Mouse (Mus musculus) hindlimb bud, embryonic 11.5 days (tissue): ENCODE measurements around the gene Etnk1.

Experiments
- DNase-seq: peaks from one replicate; pipeline ENCODE4 v3.0.0-alpha.2; 2012; ENCODE audit warnings: low read depth, low spot score; ENCODE audit errors: extremely low spot score

Etnk1 gene

GRCm38 (mm10) chr6:143208880-143209279, 41.9 kb downstream of the Etnk1 start:
- no peak for DNase-seq

- DNase-seq, result no peak
These were observed 45.7 kb downstream of the Etnk1 start for GRCm38 (mm10) chr6:143212766-143213165.

DNA sequence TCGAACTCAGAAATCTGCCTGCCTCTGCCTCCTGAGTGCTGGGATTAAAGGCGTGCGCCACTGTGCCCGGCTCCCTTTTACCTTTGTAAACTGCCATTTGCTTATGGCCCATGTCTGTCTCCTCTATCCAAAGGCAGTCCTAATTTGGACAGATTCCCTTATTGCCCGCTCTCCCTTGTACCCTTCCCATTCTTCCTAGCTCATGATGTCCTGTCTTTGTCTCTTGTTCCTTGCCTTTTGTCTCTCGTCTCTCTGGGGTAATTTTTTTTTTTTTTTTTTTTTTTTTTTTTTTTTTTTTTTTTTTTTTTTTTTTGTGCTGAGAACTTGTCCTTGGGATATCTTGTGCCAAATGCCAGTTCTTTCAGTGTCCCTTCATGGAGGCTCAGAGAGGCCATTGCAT, 46.4 kb downstream of the Etnk1 start:
- no peak for DNase-seq

GRCm38 (mm10) chr6:143216221-143216620, 49.2 kb downstream of the Etnk1 start:
- no peak for DNase-seq

GRCm38 (mm10) chr6:143219347-143219746, 52.3 kb downstream of the Etnk1 start:
- DNase-seq, result peak; percentile 87

DNA sequence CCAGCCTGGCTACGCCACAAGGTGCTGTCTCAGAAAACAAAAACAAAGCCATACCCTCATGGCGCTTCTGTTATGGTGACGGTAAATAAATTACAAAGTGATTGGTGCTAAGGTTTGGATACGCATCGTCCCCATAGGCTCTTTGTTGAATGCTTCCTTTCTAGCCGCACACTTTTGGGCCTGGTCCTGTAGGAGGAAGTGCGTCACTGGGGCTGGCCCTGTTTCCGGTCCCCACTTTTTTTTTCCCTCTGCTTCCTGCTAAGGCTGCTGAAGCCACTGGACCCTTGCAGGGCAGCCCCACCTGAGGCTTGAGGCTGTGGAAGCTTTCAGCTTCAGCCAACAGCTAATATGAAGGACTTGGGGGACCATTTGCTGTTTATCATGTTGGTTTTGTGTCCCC, 54.2 kb downstream of the Etnk1 start:
- DNase-seq, result no peak

- DNase-seq, result no peak
These were observed 57.0 kb downstream of the Etnk1 start for GRCm38 (mm10) chr6:143224057-143224456.

- DNase-seq, result no peak
These were observed 57.9 kb downstream of the Etnk1 start for GRCm38 (mm10) chr6:143224885-143225284.

GRCm38 (mm10) chr6:143228696-143229095, 61.7 kb downstream of the Etnk1 start:
- no peak for DNase-seq

GRCm38 (mm10) chr6:143229906-143230305, 62.9 kb downstream of the Etnk1 start:
- no peak for DNase-seq

DNA sequence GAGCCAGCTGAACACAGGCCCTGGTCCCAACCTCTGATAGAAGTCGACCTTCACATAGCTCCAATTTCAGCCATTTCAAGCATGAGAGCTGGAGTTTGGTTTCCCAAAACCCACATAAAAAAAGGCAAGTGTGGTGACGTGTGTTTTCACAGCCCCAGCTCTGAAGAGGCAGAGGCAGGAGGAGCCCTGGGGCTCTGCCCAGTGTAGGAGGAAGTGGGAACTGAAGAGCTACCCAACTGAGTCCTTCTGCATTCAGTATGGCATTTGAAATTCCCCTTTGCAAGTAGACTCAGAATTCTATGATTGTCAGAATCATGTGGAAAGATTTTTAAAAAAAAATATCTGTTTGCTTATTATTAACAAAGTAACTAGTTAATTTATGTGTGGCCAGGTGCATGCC, 63.9 kb downstream of the Etnk1 start:
- no peak for DNase-seq

DNA sequence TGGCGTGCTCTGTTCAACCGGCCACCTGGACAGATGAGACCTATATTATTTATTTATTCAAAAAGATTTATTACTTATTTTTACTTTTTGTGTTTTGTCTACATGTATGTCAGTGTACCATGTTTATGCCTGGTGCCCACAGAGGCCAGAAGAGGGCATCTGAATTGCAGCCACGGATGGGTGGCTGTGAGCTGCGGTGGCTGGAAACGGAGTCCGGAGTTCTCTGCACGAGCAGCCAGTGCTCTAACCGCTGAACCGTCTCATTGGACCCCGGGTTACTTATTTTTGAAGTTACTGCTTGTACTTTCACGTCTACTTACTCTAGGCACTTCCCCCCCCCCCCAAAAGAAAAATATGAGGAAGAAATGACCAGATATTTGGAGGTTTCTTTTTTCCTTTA, 65.7 kb downstream of the Etnk1 start:
- DNase-seq, result no peak

- no peak for DNase-seq
These were observed 67.8 kb downstream of the Etnk1 start for GRCm38 (mm10) chr6:143234868-143235267.

- no peak for DNase-seq
These were observed 72.5 kb downstream of the Etnk1 start for GRCm38 (mm10) chr6:143239362-143240074.

- DNase-seq, result no peak
These were observed 76.2 kb downstream of the Etnk1 start for GRCm38 (mm10) chr6:143243191-143243590.

GRCm38 (mm10) chr6:143257921-143258320, 90.9 kb downstream of the Etnk1 start:
- DNase-seq, result no peak

DNA sequence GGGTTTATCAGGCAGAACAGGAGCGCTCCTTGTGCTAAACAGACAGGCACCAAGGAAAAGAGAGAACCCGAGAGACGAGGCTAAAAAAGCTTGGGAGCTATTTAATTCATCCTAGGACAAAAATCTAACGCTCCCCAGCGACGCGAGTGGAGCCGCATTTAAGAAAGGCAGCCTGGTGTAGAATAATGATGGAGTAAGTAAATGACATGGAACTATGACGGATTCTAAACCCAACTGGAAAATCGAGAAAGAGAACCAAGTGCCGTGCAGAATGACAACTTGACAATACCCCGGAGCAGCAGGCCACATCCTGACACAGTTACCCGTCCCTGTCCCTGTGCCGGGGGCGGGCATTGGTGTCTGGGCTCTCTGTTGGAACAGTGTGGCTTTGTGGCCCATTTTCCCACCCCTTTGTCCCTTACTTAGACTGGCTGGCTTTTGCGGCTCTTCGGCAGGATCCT, 92.2 kb downstream of the Etnk1 start:
- DNase-seq, result no peak

GRCm38 (mm10) chr6:143259870-143260559, 93.0 kb downstream of the Etnk1 start:
- DNase-seq, result no peak

DNA sequence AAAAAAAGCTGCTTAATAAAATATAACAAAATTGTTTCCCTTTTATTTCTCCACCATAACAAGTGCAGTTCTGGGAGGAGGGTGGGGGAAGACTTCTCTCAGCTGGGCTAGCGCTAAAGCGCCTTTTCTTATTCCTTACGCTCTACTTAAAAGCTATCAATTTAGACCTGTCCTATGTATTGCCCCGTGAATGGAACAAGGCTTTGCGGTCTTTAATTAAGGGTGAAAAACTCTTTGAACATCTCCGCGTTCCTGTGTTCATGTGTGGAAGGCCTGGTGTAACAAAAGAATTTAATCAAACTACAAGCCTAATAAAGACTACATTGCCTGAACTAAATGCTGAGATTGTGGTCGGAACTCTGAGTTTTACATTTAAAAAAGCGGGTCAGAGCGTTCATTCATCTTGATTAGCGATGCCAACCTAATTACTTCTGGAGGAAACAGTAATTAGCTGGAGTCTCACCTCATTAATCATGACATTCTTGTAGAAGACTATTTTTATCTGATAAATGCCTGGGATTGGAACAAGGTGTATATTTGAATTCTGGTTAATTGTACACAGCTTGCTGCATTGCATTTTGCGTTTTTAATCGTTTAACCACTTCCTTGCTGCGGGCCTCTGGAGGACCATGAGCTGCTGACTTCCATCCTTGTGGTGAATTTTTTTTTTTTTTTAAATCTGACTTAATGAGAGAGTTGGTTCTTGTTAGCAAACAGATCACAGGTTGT, 93.7 kb downstream of the Etnk1 start:
- DNase-seq, result no peak

- DNase-seq, result no peak
These were observed 94.3 kb downstream of the Etnk1 start for GRCm38 (mm10) chr6:143261289-143261665.

GRCm38 (mm10) chr6:143265482-143265881, 98.5 kb downstream of the Etnk1 start:
- DNase-seq, result no peak

GRCm38 (mm10) chr6:143279222-143279621, 112.2 kb downstream of the Etnk1 start:
- DNase-seq, result no peak
